Mouse (Mus musculus) CH12.LX (cell line): Measurements from ENCODE around the gene Prkg2. TPM values are rescaled to one million over a fixed set of nuclear protein-coding genes. Genes with fewer than 3 reads are reported as not detected.

Source experiments
- DNase-seq: peaks from one replicate; pipeline ENCODE4 v3.0.0-alpha.2; 2013; ENCODE audit errors: extremely low read depth
- H3K27ac ChIP-seq: 2 replicates; pipeline ENCODE4 v1.5.1; 2012; ENCODE audit warnings: low read depth, mild to moderate bottlenecking, control low read depth, moderate library complexity; ENCODE audit not compliant: insufficient read depth
- H3K27me3 ChIP-seq: replicated peaks from 2 replicates; pipeline ENCODE3; 2012; ENCODE audit warnings: inconsistent platforms
- H3K36me3 ChIP-seq, 2 experiments: replicated peaks in 1 of 2; 2 replicates each; pipeline versions ENCODE3 to v1.6.1; 2012; ENCODE audit warnings: inconsistent platforms in 1 of 2, low read length in 1 of 2, mild to moderate bottlenecking in 1 of 2, mixed read lengths in 1 of 2, moderate library complexity in 1 of 2; ENCODE audit not compliant: control insufficient read depth in 1 of 2, insufficient read depth in 1 of 2
- H3K4me1 ChIP-seq, 2 experiments: 2 replicates each; pipeline ENCODE4 v1.6.1; 2012; ENCODE audit warnings: inconsistent platforms in 1 of 2, moderate library complexity in 1 of 2; ENCODE audit not compliant: insufficient read depth in 2 of 2, control insufficient read depth in 1 of 2
- H3K4me2 ChIP-seq: 2 replicates; pipeline ENCODE4 v1.6.1; 2012; ENCODE audit warnings: low read depth, mild to moderate bottlenecking, control low read depth; ENCODE audit not compliant: poor library complexity, insufficient read depth, severe bottlenecking
- H3K4me3 ChIP-seq, 3 experiments: fragments of 150-350 bp in 1 of 3; sonication (generic) in 1 of 3; replicated peaks in 1 of 3; 2 replicates each; pipeline versions ENCODE3 to v1.5.1; 2011 to 2012; ENCODE audit warnings: low read depth in 2 of 3, low read length in 2 of 3, mild to moderate bottlenecking in 2 of 3, moderate library complexity in 2 of 3, control low read depth in 1 of 3, improper control_type of control experiment in 1 of 3, inconsistent platforms in 1 of 3, mixed read lengths in 1 of 3; ENCODE audit not compliant: poor library complexity in 1 of 3
- H3K79me2 ChIP-seq: replicated peaks from 2 replicates; pipeline ENCODE4 v1.6.1; 2012; ENCODE audit warnings: mild to moderate bottlenecking, moderate library complexity; ENCODE audit not compliant: control insufficient read depth, poor library complexity, insufficient read depth, severe bottlenecking; ENCODE audit errors: extremely low read depth
- H3K9ac ChIP-seq: 2 replicates; pipeline ENCODE4 v1.6.1; 2012; ENCODE audit warnings: low read depth, mild to moderate bottlenecking, control low read depth, moderate library complexity; ENCODE audit not compliant: insufficient read depth
- H3K9me3 ChIP-seq: replicated peaks from 2 replicates; pipeline ENCODE3; 2012; ENCODE audit warnings: low read length, inconsistent platforms, mixed read lengths
- CHD1 ChIP-seq: IDR thresholded peaks from 2 replicates; pipeline ENCODE4 v1.6.1; 2012; ENCODE audit warnings: low read depth, low read length, improper control_type of control experiment, inconsistent platforms
- CHD2 ChIP-seq: IDR thresholded peaks from 2 replicates; pipeline ENCODE4 v1.6.1; 2011; ENCODE audit warnings: low read length, improper control_type of control experiment
- CTCF ChIP-seq, 2 experiments: IDR thresholded peaks in 1 of 2; conservative IDR thresholded peaks in 1 of 2; 2 replicates each; pipeline ENCODE4 v1.5.1; 2011 to 2012; ENCODE audit warnings: low read depth in 2 of 2, low read length in 2 of 2, improper control_type of control experiment in 1 of 2, inconsistent platforms in 1 of 2, mild to moderate bottlenecking in 1 of 2, moderate library complexity in 1 of 2
- E2F4 ChIP-seq: IDR thresholded peaks from 2 replicates; pipeline ENCODE4 v1.6.1; 2011; ENCODE audit warnings: low read depth, low read length, improper control_type of control experiment; ENCODE audit not compliant: insufficient replicate concordance
- ELF1 ChIP-seq: IDR thresholded peaks from 2 replicates; pipeline ENCODE4 v1.6.1; 2014; ENCODE audit warnings: low read depth, mild to moderate bottlenecking, inconsistent platforms, low read length, improper control_type of control experiment
- ETS1 ChIP-seq: conservative IDR thresholded peaks from 2 replicates; pipeline ENCODE4 v1.6.1; 2012; ENCODE audit warnings: low read depth, mild to moderate bottlenecking, inconsistent platforms, low read length, improper control_type of control experiment, moderate library complexity
- GABPA ChIP-seq: IDR thresholded peaks from 2 replicates; pipeline ENCODE4 v1.6.1; 2012; ENCODE audit warnings: low read depth, low read length, improper control_type of control experiment, inconsistent platforms; ENCODE audit not compliant: insufficient replicate concordance
- JUN ChIP-seq: IDR thresholded peaks from 2 replicates; pipeline ENCODE4 v1.6.1; 2011; ENCODE audit warnings: low read depth, mild to moderate bottlenecking, low read length, improper control_type of control experiment, moderate library complexity; ENCODE audit not compliant: insufficient read depth
- KAT2A ChIP-seq: IDR thresholded peaks from 2 replicates; pipeline ENCODE4 v1.6.1; 2012; ENCODE audit warnings: low read length, improper control_type of control experiment, inconsistent platforms; ENCODE audit not compliant: insufficient replicate concordance
- MAFK ChIP-seq: IDR thresholded peaks from 2 replicates; pipeline ENCODE4 v1.6.1; 2011; ENCODE audit warnings: low read length, improper control_type of control experiment; ENCODE audit not compliant: insufficient replicate concordance
- MEF2A ChIP-seq: IDR thresholded peaks from 2 replicates; pipeline ENCODE4 v1.6.1; 2014; ENCODE audit warnings: low read depth, mild to moderate bottlenecking, inconsistent platforms, low read length, improper control_type of control experiment, borderline replicate concordance
- NRF1 ChIP-seq: IDR thresholded peaks from 2 replicates; pipeline ENCODE4 v1.6.1; 2014; ENCODE audit warnings: low read depth, mild to moderate bottlenecking, inconsistent platforms, low read length, improper control_type of control experiment, moderate library complexity
- PAX5 ChIP-seq: IDR thresholded peaks from 2 replicates; pipeline ENCODE4 v1.6.1; 2012; ENCODE audit warnings: low read length, inconsistent platforms, mixed read lengths
- POLR2A ChIP-seq: IDR thresholded peaks from 2 replicates; pipeline ENCODE4 v1.6.1; 2011; ENCODE audit warnings: low read depth, mild to moderate bottlenecking, improper control_type of control experiment, low read length
- POLR2AphosphoS2 ChIP-seq: IDR thresholded peaks from 2 replicates; pipeline ENCODE4 v1.6.1; 2011; ENCODE audit warnings: low read depth, low read length, improper control_type of control experiment
- RCOR1 ChIP-seq: conservative IDR thresholded peaks from 2 replicates; pipeline ENCODE4 v1.6.1; 2012; ENCODE audit warnings: low read depth, mild to moderate bottlenecking, inconsistent platforms, low read length, improper control_type of control experiment
- SMC3 ChIP-seq: IDR thresholded peaks from 2 replicates; pipeline ENCODE4 v1.6.1; 2011; ENCODE audit warnings: low read depth, low read length, improper control_type of control experiment
- TCF12 ChIP-seq: IDR thresholded peaks from 2 replicates; pipeline ENCODE4 v1.6.1; 2014; ENCODE audit warnings: low read depth, mild to moderate bottlenecking, inconsistent platforms, low read length, improper control_type of control experiment
- USF1 ChIP-seq: IDR thresholded peaks from 2 replicates; pipeline ENCODE4 v1.6.1; 2014; ENCODE audit warnings: low read depth, mild to moderate bottlenecking, inconsistent platforms, low read length, improper control_type of control experiment
- USF2 ChIP-seq: conservative IDR thresholded peaks from 2 replicates; pipeline ENCODE4 v1.6.1; 2011; ENCODE audit warnings: low read depth, low read length, improper control_type of control experiment
- ZKSCAN1 ChIP-seq: IDR thresholded peaks from 2 replicates; pipeline ENCODE4 v1.6.1; 2012; ENCODE audit warnings: low read depth, inconsistent platforms, low read length, improper control_type of control experiment, borderline replicate concordance
- ZNF384 ChIP-seq: IDR thresholded peaks from 2 replicates; pipeline ENCODE4 v1.6.1; 2012; ENCODE audit warnings: low read depth, low read length, improper control_type of control experiment, inconsistent platforms
- dilution Hi-C: fragments of 300-500 bp; cut with MboI; formaldehyde crosslinking; loops from 2 replicates; pipeline ENCODE4 v1.14.3; 2020; ENCODE audit warnings: low sequenced_read_pairs; ENCODE audit not compliant: extremely low pct_unique_long_range_greater_than_20kb, extremely low pct_ligation_motif_present
- in situ Hi-C: fragments of 300-500 bp; cut with MboI; formaldehyde crosslinking; loops from 3 replicates; pipeline ENCODE4 v1.14.3; 2019; ENCODE audit warnings: low sequenced_read_pairs, low pct_ligation_motif_present, low pct_unique_long_range_greater_than_20kb, mixed read lengths
- polyA plus RNA-seq: library from polyadenylated mRNA; unstranded; fragments of >175 nt; gene quantifications from 2 replicates; pipeline ENCODE4 v1.2.1, GENCODE M21; 2012; ENCODE audit warnings: low read depth; ENCODE audit not compliant: insufficient read length
- total RNA-seq, 2 experiments: library from RNA; depleted of rRNA; stranded (reverse); fragments of 300-350 nt in 1 of 2; fragments of >200 nt in 1 of 2; gene quantifications; 2 replicates each; pipeline ENCODE4 v1.2.3; 2012 to 2014

Gene Prkg2
- total and polyA plus RNA-seq, 3 experiments, result not detected

- dilution Hi-C loops, result no loop called here
- Histone ChIP-seq H3K4me3 (no peak overlapping the region), H3K27ac (no peak overlapping the region), H3K36me3 (no peaks in the 10 kb centered on the region), H3K4me2 (no peak overlapping the region), H3K79me2 (no peaks in the 10 kb centered on the region)
- TF ChIP-seq ELF1, result no peak
- TF ChIP-seq USF2, result no peak
- TF ChIP-seq, all 38 proteins: peak for 0
- H3K9me3 ChIP-seq, result no peaks in the 10 kb centered on the region
- peaks cover 0 to 5% of the 10 kb centered on the region in 2 experiments; a peak in 1 of 4 replicates for H3K4me1 ChIP-seq
- in situ Hi-C loops, result no loop called here
- DNase-seq, result no peak
- H3K9ac ChIP-seq, result no peak overlapping the region
- no peaks in the 10 kb centered on the region for H3K27me3 ChIP-seq
Observed at GRCm38 (mm10) chr5:99010448-99011151, 26.6 kb downstream of the Prkg2 start.

GRCm38 (mm10) chr5:98998104-98998503, 39.0 kb downstream of the Prkg2 start:
- TF ChIP-seq USF1 (no peak), NRF1 (no peak), POLR2A (no peak), GABPA (no peak), PAX5 (no peak), CTCF (conservative IDR thresholded peaks at IDR 0.05 in 1 of 2, IDR thresholded peaks at IDR 0.05 in 1 of 2; ENCODE audit: low read depth in 2 of 2, low read length in 2 of 2) (no peak), ZNF384 (no peak), SMC3 (no peak), RCOR1 (no peak), ZKSCAN1 (no peak)
- Histone ChIP-seq H3K36me3 (no peaks in the 10 kb centered on the region), H3K4me3 (no peak overlapping the region), H3K27me3 (no peaks in the 10 kb centered on the region), H3K27ac (no peak overlapping the region), H3K79me2 (no peaks in the 10 kb centered on the region), H3K9me3 (no peaks in the 10 kb centered on the region), H3K9ac (no peak overlapping the region), H3K4me1 (no peaks in the 10 kb centered on the region), H3K4me2 (no peak overlapping the region)
- dilution Hi-C loops, result no loop called here
- in situ Hi-C loops, result no loop called here
- DNase-seq, result no peak

- Histone ChIP-seq H3K9ac (no peak overlapping the region), H3K4me1 (no peaks in the 10 kb centered on the region), H3K4me2 (no peak overlapping the region), H3K27ac (no peak overlapping the region), H3K4me3 (no peak overlapping the region)
- in situ Hi-C loops, result no loop called here
- TF ChIP-seq USF1, result no peak
- TF ChIP-seq RCOR1, result no peak
- TF ChIP-seq MAFK, result no peak
- TF ChIP-seq CHD2, result no peak
- TF ChIP-seq POLR2AphosphoS2, result no peak
- no peak for TF ChIP-seq ETS1
- TF ChIP-seq CHD1, result no peak
- no peak for TF ChIP-seq TCF12
- TF ChIP-seq ELF1, result no peak
- no peak for TF ChIP-seq KAT2A
- no peak for TF ChIP-seq E2F4
- TF ChIP-seq NRF1, result no peak
- no peak for TF ChIP-seq JUN
- no peak for TF ChIP-seq MEF2A
- no peak for TF ChIP-seq SMC3
- TF ChIP-seq USF2, result no peak
- TF ChIP-seq PAX5, result no peak
- TF ChIP-seq, all 38 proteins: peak for 0
- no peak for DNase-seq
- Histone ChIP-seq H3K27me3 (no peaks in the 10 kb centered on the region), H3K9me3 (no peaks in the 10 kb centered on the region), H3K79me2 (no peaks in the 10 kb centered on the region), H3K36me3 (no peaks in the 10 kb centered on the region)
- dilution Hi-C loops, result no loop called here
Observed at GRCm38 (mm10) chr5:98995767-98996166, 41.4 kb downstream of the Prkg2 start.
